Mouse (Mus musculus) MEL (cell line): Measurements from ENCODE around the gene Lyrm1. TPM values are rescaled to one million over a fixed set of nuclear protein-coding genes. Genes with fewer than 3 reads are reported as not detected.

Experiments used
- DNase-seq: peaks from one replicate; pipeline ENCODE4 v3.0.0; 2011; ENCODE audit warnings: low read depth, low spot score
- H3K27ac ChIP-seq: 2 replicates; pipeline ENCODE4 v1.5.1; 2012; ENCODE audit warnings: low read depth, mild to moderate bottlenecking, control low read depth, low read length, moderate library complexity; ENCODE audit not compliant: control insufficient read depth
- H3K27me3 ChIP-seq, 2 experiments: fragments of 150-350 bp in 1 of 2; sonication (generic) in 1 of 2; 2 replicates each; pipeline ENCODE4 v1.6.1; 2012; ENCODE audit warnings: low read length in 2 of 2, mild to moderate bottlenecking in 2 of 2, improper control_type of control experiment in 1 of 2, moderate library complexity in 1 of 2; ENCODE audit not compliant: insufficient read depth in 2 of 2, control insufficient read depth in 1 of 2
- H3K36me3 ChIP-seq, 2 experiments: 2 replicates each; pipeline ENCODE4 v1.6.1; 2012 to 2014; ENCODE audit warnings: low read length in 2 of 2, improper control_type of control experiment in 1 of 2, inconsistent platforms in 1 of 2, mild to moderate bottlenecking in 1 of 2; ENCODE audit not compliant: insufficient read depth in 2 of 2, control insufficient read depth in 1 of 2
- H3K4me1 ChIP-seq, 2 experiments: fragments of 150-350 bp in 1 of 2; sonication (generic) in 1 of 2; 2 replicates each; pipeline ENCODE4 v1.6.1; 2012; ENCODE audit warnings: low read length in 2 of 2, improper control_type of control experiment in 1 of 2, mild to moderate bottlenecking in 1 of 2; ENCODE audit not compliant: insufficient read depth in 2 of 2, control insufficient read depth in 1 of 2
- H3K4me3 ChIP-seq, 2 experiments: fragments of 150-350 bp in 1 of 2; sonication (generic) in 1 of 2; 2 replicates each; pipeline ENCODE4 v1.5.1; 2012; ENCODE audit warnings: low read depth in 2 of 2, low read length in 2 of 2, mild to moderate bottlenecking in 2 of 2, moderate library complexity in 2 of 2, control low read depth in 1 of 2, improper control_type of control experiment in 1 of 2; ENCODE audit not compliant: control insufficient read depth in 1 of 2, insufficient read depth in 1 of 2
- H3K79me2 ChIP-seq: 2 replicates; pipeline ENCODE4 v1.6.1; 2012; ENCODE audit warnings: mild to moderate bottlenecking, low read length, moderate library complexity; ENCODE audit not compliant: control insufficient read depth, poor library complexity, insufficient read depth
- H3K9ac ChIP-seq: 2 replicates; pipeline ENCODE4 v1.6.1; 2012; ENCODE audit warnings: low read depth, mild to moderate bottlenecking, control low read depth, low read length, moderate library complexity; ENCODE audit not compliant: control insufficient read depth, poor library complexity, severe bottlenecking
- H3K9me3 ChIP-seq: fragments of 150-350 bp; sonication (generic); replicated peaks from 2 replicates; pipeline ENCODE4 v1.6.1; 2012; ENCODE audit warnings: mild to moderate bottlenecking, low read length, improper control_type of control experiment, moderate library complexity; ENCODE audit not compliant: insufficient read depth
- BHLHE40 ChIP-seq: IDR thresholded peaks from 2 replicates; pipeline ENCODE4 v1.6.1; 2012; ENCODE audit warnings: low read depth, mild to moderate bottlenecking, inconsistent platforms, low read length, improper control_type of control experiment, borderline replicate concordance
- CHD1 ChIP-seq: IDR thresholded peaks from 2 replicates; pipeline ENCODE4 v1.6.1; 2012; ENCODE audit warnings: low read depth, mild to moderate bottlenecking, inconsistent platforms, low read length, improper control_type of control experiment
- CTCF ChIP-seq, 3 experiments: IDR thresholded peaks in 2 of 3; conservative IDR thresholded peaks in 1 of 3; 2 replicates each; pipeline ENCODE4 v1.5.1; 2011 to 2012; ENCODE audit warnings: low read length in 3 of 3, low read depth in 2 of 3, mild to moderate bottlenecking in 2 of 3, improper control_type of control experiment in 1 of 3, inconsistent platforms in 1 of 3, mixed read lengths in 1 of 3, moderate library complexity in 1 of 3; ENCODE audit not compliant: control insufficient read depth in 1 of 3, insufficient read depth in 1 of 3, poor library complexity in 1 of 3, severe bottlenecking in 1 of 3
- EP300 ChIP-seq, 2 experiments: IDR thresholded peaks; 2 replicates each; pipeline ENCODE4 v1.6.1; 2011; ENCODE audit warnings: improper control_type of control experiment in 2 of 2, low read length in 2 of 2, low read depth in 1 of 2, mild to moderate bottlenecking in 1 of 2
- ETS1 ChIP-seq: IDR thresholded peaks from 2 replicates; pipeline ENCODE4 v1.6.1; 2012; ENCODE audit warnings: low read depth, mild to moderate bottlenecking, inconsistent platforms, low read length, improper control_type of control experiment, moderate library complexity
- GATA1 ChIP-seq: IDR thresholded peaks from 2 replicates; pipeline ENCODE4 v1.6.1; 2011; ENCODE audit warnings: low read depth, low read length, improper control_type of control experiment
- HCFC1 ChIP-seq: IDR thresholded peaks from 2 replicates; pipeline ENCODE4 v1.6.1; 2012; ENCODE audit warnings: low read depth, mild to moderate bottlenecking, inconsistent platforms, low read length, improper control_type of control experiment, moderate library complexity
- KAT2A ChIP-seq: conservative IDR thresholded peaks from 2 replicates; pipeline ENCODE4 v1.6.1; 2012; ENCODE audit warnings: low read depth, low read length, improper control_type of control experiment, inconsistent platforms
- MYC ChIP-seq: IDR thresholded peaks from 2 replicates; pipeline ENCODE4 v1.6.1; 2011; ENCODE audit warnings: low read depth, mild to moderate bottlenecking, low read length, improper control_type of control experiment, moderate library complexity
- NRF1 ChIP-seq: IDR thresholded peaks from 2 replicates; pipeline ENCODE4 v1.6.1; 2014; ENCODE audit warnings: low read depth, mild to moderate bottlenecking, inconsistent platforms, low read length, improper control_type of control experiment, moderate library complexity; ENCODE audit not compliant: poor library complexity, insufficient read depth, severe bottlenecking
- POLR2AphosphoS5 ChIP-seq: IDR thresholded peaks from 2 replicates; pipeline ENCODE4 v1.6.1; 2012; ENCODE audit warnings: low read depth, borderline replicate concordance, mild to moderate bottlenecking, inconsistent platforms, low read length, moderate library complexity, mixed read lengths
- RCOR1 ChIP-seq: IDR thresholded peaks from 2 replicates; pipeline ENCODE4 v1.6.1; 2012; ENCODE audit warnings: low read depth, mild to moderate bottlenecking, inconsistent platforms, low read length, improper control_type of control experiment
- TAL1 ChIP-seq: IDR thresholded peaks from 2 replicates; pipeline ENCODE4 v1.6.1; 2012; ENCODE audit warnings: mild to moderate bottlenecking, inconsistent platforms, low read length, moderate library complexity, mixed read lengths
- TCF12 ChIP-seq: IDR thresholded peaks from 2 replicates; pipeline ENCODE4 v1.6.1; 2014; ENCODE audit warnings: low read depth, mild to moderate bottlenecking, inconsistent platforms, low read length, improper control_type of control experiment, moderate library complexity
- ZNF384 ChIP-seq: IDR thresholded peaks from 2 replicates; pipeline ENCODE4 v1.6.1; 2012; ENCODE audit warnings: low read depth, mild to moderate bottlenecking, inconsistent platforms, low read length, improper control_type of control experiment
- polyA plus RNA-seq, 2 experiments: library from polyadenylated mRNA; stranded (reverse) in 1 of 2; unstranded in 1 of 2; fragments of >175 nt in 1 of 2; fragments of >200 nt in 1 of 2; gene quantifications; 2 replicates each; pipeline versions ENCODE4 v1.2.1 to v1.2.4; 2012; ENCODE audit warnings: low replicate concordance in 2 of 2, low read depth in 1 of 2; ENCODE audit not compliant: insufficient read length in 2 of 2, insufficient read depth in 1 of 2, missing spikeins in 1 of 2
- total RNA-seq: library from RNA; depleted of rRNA; stranded (reverse); fragments of 300-350 nt; gene quantifications from 2 replicates; pipeline ENCODE4 v1.2.3, GENCODE M21; 2012

The Lyrm1 gene
- total and polyA plus RNA-seq, 3 experiments = 4.0 to 4.4 TPM; not detected in 1

DNA sequence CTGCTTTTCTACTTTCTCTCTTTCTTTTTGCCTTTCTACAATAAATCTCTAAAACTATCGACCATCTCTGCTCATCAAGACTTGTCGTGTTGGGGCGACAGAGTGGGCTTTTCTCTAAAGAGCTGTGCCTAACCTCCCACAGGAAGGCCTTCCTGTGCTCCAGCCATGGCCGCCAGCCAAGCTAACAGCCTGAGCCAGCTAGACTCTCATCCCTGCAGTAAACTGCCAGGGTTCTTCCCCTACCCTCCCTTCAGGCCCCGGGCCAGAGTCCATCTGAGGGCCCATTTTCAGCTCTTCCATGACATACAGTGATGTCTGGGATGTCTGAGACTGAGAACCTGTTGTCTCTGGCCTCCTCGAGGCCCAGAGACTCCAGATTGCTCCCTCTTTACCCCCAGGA lies 80.6 kb downstream of the Lyrm1 start:
- H3K27me3 ChIP-seq = no peaks in the 10 kb centered on the region
- no peak for DNase-seq

GRCm38 (mm10) chr7:119977574-119977973 lies 81.9 kb downstream of the Lyrm1 start:
- peaks cover 0 to 25% of the 10 kb centered on the region in 2 experiments; a peak in 2 of 4 replicates for H3K36me3 ChIP-seq
- DNase-seq = peak; percentile 85
- H3K4me3 ChIP-seq = peak overlapping the region; percentile 2 to 26; a peak in 1 of 4 replicates
- H3K27me3 ChIP-seq = no peaks in the 10 kb centered on the region
- H3K9me3 ChIP-seq = no peaks in the 10 kb centered on the region
- peak overlapping the region; percentile 71 for H3K27ac ChIP-seq
- no peaks in the 10 kb centered on the region for H3K79me2 ChIP-seq
- H3K4me1 ChIP-seq = peaks cover 19 to 32% of the 10 kb centered on the region in 2 experiments
- TF ChIP-seq GATA1 (peak; percentile 71), RCOR1 (peak; percentile 29; the same call in 1 of the 2 replicates), CHD1 (no peak), TCF12 (0 out of 2 replicates have a peak, but pooled peaks have one; percentile 46), ZNF384 (peak; percentile 93), ETS1 (peak; percentile 68; the same call in 1 of the 2 replicates), HCFC1 (no peak), KAT2A (peak; percentile 34; the same call in 1 of the 2 replicates), MYC (0 out of 2 replicates have a peak, but pooled peaks have one; percentile 31), EP300 (IDR thresholded peaks at IDR 0.05; ENCODE audit: low read depth in 1 of 2, low read length in 2 of 2) (peak; percentile 64 to 77; a peak in 3 of 4 replicates)
- peak overlapping the region; percentile 23 for H3K9ac ChIP-seq

More for the DNA sequence above, 80.6 kb downstream of the Lyrm1 start:
- no peaks in the 10 kb centered on the region for H3K79me2 ChIP-seq
- H3K9me3 ChIP-seq = no peaks in the 10 kb centered on the region
- H3K4me1 ChIP-seq = peaks cover 19 to 32% of the 10 kb centered on the region in 2 experiments
- no peak overlapping the region for H3K4me3 ChIP-seq
- H3K9ac ChIP-seq = no peak overlapping the region
- TF ChIP-seq NRF1 = no peak
- no peak for TF ChIP-seq MYC
- TF ChIP-seq BHLHE40 = no peak
- TF ChIP-seq POLR2AphosphoS5 = no peak
- no peak for TF ChIP-seq TAL1
- no peak for TF ChIP-seq CTCF (IDR thresholded peaks at IDR 0.05 in 2 of 3, conservative IDR thresholded peaks at IDR 0.05 in 1 of 3; ENCODE audit: control insufficient read depth in 1 of 3, insufficient read depth in 1 of 3, low read depth in 2 of 3, low read length in 3 of 3, poor library complexity in 1 of 3, severe bottlenecking in 1 of 3)
- H3K27ac ChIP-seq = no peak overlapping the region
- H3K36me3 ChIP-seq = peaks cover 0 to 25% of the 10 kb centered on the region in 2 experiments; a peak in 2 of 4 replicates
